Mouse (Mus musculus): ENCODE measurements around the gene Kctd20.
"Not testable (repeated sequence)": the region's sequence is repeated elsewhere in the genome, so short reads cannot be mapped to it uniquely, and the experiment has no call there.

Kctd20 gene

GRCm38 (mm10) chr17:28986833-28987232, 35.1 kb downstream of the Kctd20 start:
- DNase-seq = peak; percentile 35 to 55

GRCm38 (mm10) chr17:28987713-28988112, 36.0 kb downstream of the Kctd20 start:
- DNase-seq = peak; percentile 56 to 60

- no peak for DNase-seq
Observed at GRCm38 (mm10) chr17:28988291-28988690, 36.5 kb downstream of the Kctd20 start.

GRCm38 (mm10) chr17:28988996-28989395, 37.2 kb downstream of the Kctd20 start:
- no peak for DNase-seq

GRCm38 (mm10) chr17:28990060-28990459, 38.3 kb downstream of the Kctd20 start:
- DNase-seq = no peak

- no peak for DNase-seq
Observed at GRCm38 (mm10) chr17:28991286-28991685, 39.5 kb downstream of the Kctd20 start.

GRCm38 (mm10) chr17:28992105-28992504, 40.4 kb downstream of the Kctd20 start:
- DNase-seq = peak; percentile 57 to 62

- not testable (repeated sequence) for DNase-seq
Observed at GRCm38 (mm10) chr17:28993004-28993403, 41.3 kb downstream of the Kctd20 start.

GRCm38 (mm10) chr17:28994615-28995014, 42.9 kb downstream of the Kctd20 start:
- DNase-seq = no peak

- no peak for DNase-seq
Observed at GRCm38 (mm10) chr17:29000465-29000864, 48.7 kb downstream of the Kctd20 start.

GRCm38 (mm10) chr17:29003740-29004139, 52.0 kb downstream of the Kctd20 start:
- DNase-seq = no peak

GRCm38 (mm10) chr17:29005002-29005401, 53.3 kb downstream of the Kctd20 start:
- no peak for DNase-seq

- DNase-seq = no peak
Observed at GRCm38 (mm10) chr17:29006812-29007211, 55.1 kb downstream of the Kctd20 start.

GRCm38 (mm10) chr17:29007243-29007640, 55.5 kb downstream of the Kctd20 start:
- DNase-seq = no peak

- DNase-seq = peak; percentile 95 to 96
Observed at GRCm38 (mm10) chr17:29007641-29008325, 56.0 kb downstream of the Kctd20 start, which contains the start of gene Stk38. Stk38 (minus strand) TSS chr17:29007995.

GRCm38 (mm10) chr17:29008326-29008650, 56.5 kb downstream of the Kctd20 start:
- DNase-seq = no peak

- no peak for DNase-seq
Observed at GRCm38 (mm10) chr17:29009181-29009580, 57.4 kb downstream of the Kctd20 start.

- no peak for DNase-seq
Observed at GRCm38 (mm10) chr17:29014235-29014634, 62.5 kb downstream of the Kctd20 start.

GRCm38 (mm10) chr17:29015638-29016037, 63.9 kb downstream of the Kctd20 start:
- peak; percentile 62 to 72 for DNase-seq

- no peak for DNase-seq
Observed at GRCm38 (mm10) chr17:29016705-29017104, 65.0 kb downstream of the Kctd20 start.

- peak; percentile 20 to 27 for DNase-seq
Observed at GRCm38 (mm10) chr17:29018292-29018984, 66.7 kb downstream of the Kctd20 start.

All from cerebellum, postnatal 10 days (tissue).